Mouse (Mus musculus) embryonic fibroblast, embryonic 13.5 days (primary cell): ENCODE measurements around the gene Kcnv2.

ENCODE experiments used
- CTCF ChIP-seq: IDR thresholded peaks from 2 replicates; pipeline ENCODE4 v1.5.1; 2011; ENCODE audit warnings: mild to moderate bottlenecking, control low read depth, low read length, moderate library complexity, borderline replicate concordance; ENCODE audit not compliant: insufficient read depth
- POLR2A ChIP-seq: IDR thresholded peaks from 2 replicates; pipeline ENCODE4 v1.6.1; 2011; ENCODE audit warnings: low read depth, mild to moderate bottlenecking, control low read depth, low read length, moderate library complexity

- TF ChIP-seq POLR2A = no peak
- no peak for TF ChIP-seq CTCF
Measured at GRCm38 (mm10) chr19:27322911-27323627, 681 bp downstream of the Kcnv2 start.
